Mouse (Mus musculus) lung, postnatal 4 days (tissue): ENCODE data around the gene Pdk1.

Source experiments
- DNase-seq, 2 experiments: peaks; one replicate each; pipeline ENCODE4 v3.0.0; 2021

The Pdk1 gene

GRCm38 (mm10) chr2:71872801-71873443 is at the start of gene Pdk1:
TSS of gene Pdk1 (plus strand) at chr2:71873224.
- DNase-seq: peak; percentile 99 to 100

- no peak for DNase-seq
These were observed 48.9 kb upstream of the Pdk1 start for GRCm38 (mm10) chr2:71824146-71824545.

DNA sequence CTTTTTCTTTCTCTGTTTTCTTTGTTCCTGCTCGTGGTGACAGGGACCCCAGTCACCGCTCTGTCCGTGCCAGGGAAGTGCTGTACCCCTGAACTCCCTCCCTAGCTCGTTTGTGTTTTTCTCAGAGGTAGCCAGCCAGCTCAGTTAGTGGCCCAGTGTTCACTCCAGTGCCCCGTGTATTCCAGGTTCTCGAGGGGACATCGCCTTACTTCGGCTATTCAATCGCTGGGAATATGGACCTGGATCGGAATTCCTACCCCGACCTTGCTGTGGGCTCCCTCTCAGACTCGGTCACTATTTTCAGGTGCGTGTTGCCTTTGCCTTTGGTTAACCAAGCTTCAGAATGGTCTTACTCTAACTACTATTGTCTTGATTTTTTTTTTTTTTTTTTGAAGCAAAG is 45.3 kb upstream of the Pdk1 start:
- DNase-seq: no peak

DNA sequence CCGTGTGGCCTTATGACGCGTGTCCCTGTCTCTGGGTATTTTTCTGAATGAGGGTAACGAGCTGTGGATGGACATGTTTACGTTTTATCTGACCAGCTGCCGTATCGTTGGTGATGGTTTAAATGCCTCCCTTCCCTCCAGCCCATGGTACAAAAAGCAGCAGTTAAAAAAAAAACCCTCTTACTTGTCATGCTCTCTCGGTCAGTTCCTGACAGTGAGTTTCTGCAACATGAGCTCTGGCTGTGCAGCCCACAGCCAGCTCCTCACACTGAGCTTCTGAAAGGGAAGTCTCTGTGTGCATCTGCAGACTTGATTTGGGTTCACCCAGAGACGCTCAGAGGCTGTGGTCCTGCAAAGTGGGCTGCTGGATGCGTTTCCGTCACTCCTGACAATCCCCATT is 44.1 kb upstream of the Pdk1 start:
- DNase-seq: peak in 1 of 2 experiments; percentile 41

GRCm38 (mm10) chr2:71833626-71834025 is 39.4 kb upstream of the Pdk1 start:
- no peak for DNase-seq

- DNase-seq: no peak
These were observed 38.7 kb upstream of the Pdk1 start for GRCm38 (mm10) chr2:71834371-71834770.

GRCm38 (mm10) chr2:71835556-71835955 is 37.5 kb upstream of the Pdk1 start:
- no peak for DNase-seq

GRCm38 (mm10) chr2:71836232-71836631 is 36.8 kb upstream of the Pdk1 start:
- DNase-seq: no peak

GRCm38 (mm10) chr2:71837261-71837660 is 35.8 kb upstream of the Pdk1 start:
- no peak for DNase-seq

DNA sequence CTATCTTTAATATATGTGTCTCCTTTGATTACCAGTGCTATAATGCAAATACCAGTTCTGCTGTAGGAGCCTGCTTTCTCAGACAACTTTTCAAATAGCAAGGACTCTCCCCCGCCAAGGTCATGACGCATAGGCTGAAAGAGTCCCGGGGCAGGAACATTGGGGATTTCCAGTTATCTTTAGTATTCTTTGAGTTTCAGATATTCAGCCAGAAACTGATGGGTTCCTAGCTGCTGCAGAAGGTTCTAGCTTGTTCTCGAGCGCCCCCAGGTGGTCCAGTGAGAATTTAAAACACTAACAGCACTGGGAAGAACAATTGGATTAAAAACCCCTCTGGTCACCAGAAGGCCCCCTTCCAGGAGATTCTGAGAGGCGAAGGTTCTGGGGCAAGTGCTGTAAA is 35.2 kb upstream of the Pdk1 start:
- DNase-seq: peak in 1 of 2 experiments; percentile 66

DNA sequence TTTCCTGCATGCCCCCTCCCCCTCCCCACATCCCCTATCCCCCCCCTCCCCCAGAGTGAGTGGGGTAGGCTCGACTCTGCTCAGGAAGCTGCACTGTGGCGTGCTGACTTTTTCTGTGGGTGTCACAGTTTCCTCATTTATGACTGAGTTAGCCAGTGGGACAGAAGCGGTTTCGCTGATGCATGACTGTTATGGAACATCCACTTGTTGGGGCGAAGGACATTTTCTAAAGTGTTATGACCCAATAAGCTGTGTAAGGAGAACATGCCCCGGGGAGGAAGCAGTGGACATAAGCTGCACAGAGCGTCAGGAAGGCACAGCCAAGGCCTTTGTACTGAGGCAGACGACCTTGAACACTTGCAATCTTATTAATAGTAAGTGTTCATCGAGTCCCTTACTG is 29.7 kb upstream of the Pdk1 start:
- no peak for DNase-seq

DNA sequence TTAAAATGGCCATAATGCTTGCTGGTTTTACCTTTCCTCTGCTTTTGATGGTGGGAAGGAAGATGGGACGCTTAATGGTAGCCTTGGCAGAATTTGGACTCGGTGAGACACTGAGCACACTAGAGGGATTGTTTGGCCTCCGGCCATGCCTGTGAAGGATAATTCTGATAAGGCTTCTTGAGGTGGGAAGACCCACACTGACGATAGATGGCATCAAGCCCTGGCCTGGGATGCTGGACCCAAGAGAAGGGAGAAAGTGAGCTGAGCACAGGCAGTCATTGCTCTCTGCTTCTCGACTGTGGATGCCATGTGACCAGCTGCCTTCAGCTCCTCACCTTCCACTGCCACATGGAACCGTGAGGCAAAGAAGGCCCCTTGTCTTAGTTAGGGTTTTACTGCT is 28.1 kb upstream of the Pdk1 start:
- DNase-seq: no peak

GRCm38 (mm10) chr2:71852161-71852560 is 20.9 kb upstream of the Pdk1 start:
- DNase-seq: peak; percentile 46 to 48

- DNase-seq: no peak
These were observed 17.9 kb upstream of the Pdk1 start for GRCm38 (mm10) chr2:71855076-71855475.

DNA sequence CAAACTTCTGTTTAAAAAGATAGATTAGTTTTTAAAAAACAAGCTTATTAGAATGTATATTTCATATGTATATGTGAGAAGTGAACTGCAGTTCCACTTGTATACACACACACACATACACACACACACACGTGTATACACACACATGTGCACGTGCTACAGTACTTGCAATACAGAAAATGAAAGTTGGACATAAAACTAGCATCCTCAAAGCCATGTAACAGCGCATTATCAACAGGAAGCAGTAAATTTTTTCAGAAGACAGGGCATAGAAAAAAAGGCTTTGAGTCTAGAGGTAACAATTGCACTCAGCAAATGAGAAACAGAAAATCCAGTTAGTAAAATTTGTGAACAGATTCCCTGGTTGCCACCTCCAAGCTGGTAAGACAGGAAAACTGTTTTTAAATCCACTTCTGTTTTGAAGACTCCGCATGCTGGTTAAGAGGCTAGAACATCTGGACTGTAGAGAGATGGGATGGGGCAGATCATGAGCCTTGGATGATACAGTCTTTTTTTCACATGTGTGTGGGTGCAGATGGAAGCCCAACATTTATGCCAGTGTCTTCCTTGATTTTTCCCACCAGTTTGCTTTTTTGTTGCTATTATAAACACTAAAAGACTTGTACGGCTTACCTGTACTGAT is 9.4 kb upstream of the Pdk1 start:
- no peak for DNase-seq

GRCm38 (mm10) chr2:71865022-71865421 is 8.0 kb upstream of the Pdk1 start:
- DNase-seq: no peak

DNA sequence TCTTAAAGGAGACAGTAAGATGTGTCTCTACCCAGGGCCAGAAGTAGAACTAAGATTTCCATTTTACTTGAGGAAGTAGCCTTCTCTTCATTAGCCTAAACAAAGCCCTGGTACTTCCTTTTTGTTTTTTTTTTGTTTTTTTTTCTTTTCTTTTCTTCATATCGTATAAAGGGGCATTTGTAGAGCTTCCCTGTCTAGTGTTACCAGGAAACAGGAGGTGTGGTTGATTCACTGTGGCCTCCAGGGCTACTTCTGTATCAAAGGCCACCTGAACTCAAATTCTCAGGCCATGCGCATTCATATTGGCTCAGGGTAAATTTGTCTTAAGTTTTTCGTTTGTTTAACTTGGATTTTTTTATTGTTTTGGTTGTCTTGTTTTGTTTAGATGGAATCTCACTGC is 7.1 kb upstream of the Pdk1 start:
- no peak for DNase-seq

DNA sequence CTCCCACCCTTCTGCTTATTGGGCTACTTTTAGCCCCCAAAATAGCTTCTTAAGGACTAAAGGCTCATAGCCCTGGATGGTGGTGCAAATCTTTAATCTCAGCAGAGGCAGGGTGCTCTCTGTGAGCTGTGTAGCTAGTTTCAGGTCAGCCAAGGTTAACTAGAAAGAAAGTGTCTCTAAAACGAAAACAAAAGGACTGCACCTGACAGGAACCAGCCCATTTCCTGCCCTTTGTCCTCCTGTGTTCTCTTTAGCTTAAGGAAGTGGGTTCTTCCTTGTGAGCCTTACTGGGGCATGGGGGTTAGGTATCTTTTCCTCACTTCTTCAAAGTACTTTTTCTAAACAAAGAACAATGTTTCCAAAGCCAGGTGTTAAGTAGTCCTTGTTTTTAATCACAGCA is 6.5 kb upstream of the Pdk1 start:
- DNase-seq: no peak

DNA sequence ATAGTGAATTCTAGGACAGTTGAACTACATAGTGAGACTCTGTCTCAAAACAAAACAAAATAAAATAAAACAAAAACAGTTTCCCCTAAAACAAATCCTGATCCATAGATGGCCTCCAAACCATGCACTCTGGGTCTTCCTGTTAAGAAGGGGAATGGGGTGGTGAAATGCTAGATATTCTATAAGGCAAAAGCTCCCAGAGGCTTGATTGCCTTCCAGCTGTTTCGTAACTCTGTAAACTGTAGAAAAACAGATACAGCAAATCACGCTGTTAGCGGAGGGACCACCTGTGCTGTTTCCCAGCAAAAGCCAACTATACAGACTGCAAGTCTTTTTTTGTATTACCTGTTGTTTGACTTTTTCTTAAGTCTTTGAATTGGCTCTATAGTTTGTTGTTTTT is 6.0 kb upstream of the Pdk1 start:
- no peak for DNase-seq

- no peak for DNase-seq
These were observed 5.5 kb upstream of the Pdk1 start for GRCm38 (mm10) chr2:71867480-71867879.

DNA sequence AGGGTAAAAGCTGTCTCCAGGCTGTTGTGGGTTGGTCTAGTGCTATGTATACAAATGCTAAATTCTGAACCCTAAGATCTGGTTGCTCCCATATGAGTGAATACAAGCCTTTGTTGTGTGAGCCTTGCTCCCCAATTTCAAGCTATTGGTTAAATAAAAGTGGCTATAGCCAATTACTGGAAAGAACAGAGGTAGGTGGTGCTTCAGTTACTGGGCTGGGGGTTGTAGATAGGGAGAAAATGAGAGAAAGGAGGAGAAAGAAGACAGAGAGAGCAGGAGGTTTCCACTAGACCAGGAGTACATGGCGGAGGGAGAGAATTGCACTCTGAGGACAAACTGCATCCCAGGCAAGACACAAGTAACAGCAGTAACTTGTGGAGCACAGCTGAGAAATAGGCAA is 4.8 kb upstream of the Pdk1 start:
- no peak for DNase-seq

DNA sequence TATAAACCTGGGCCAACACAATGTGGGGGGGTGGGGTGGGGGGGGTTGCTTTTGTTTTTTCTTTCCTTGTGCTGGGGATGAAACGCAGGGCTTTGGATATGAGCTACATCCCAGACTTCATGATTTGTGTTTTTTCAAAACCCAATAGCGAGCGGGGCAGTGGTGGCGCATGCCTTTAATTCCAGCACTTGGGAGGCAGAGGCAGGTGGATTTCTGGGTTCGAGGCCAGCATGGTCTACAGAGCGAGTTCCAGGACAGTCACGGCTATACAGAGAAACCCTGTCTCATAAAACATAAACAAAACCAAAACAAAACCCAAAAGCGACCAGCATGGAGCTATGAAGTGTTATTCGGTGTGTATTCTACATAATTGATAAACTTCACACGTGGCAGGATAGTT is 883 bp upstream of the Pdk1 start:
- DNase-seq: no peak

DNA sequence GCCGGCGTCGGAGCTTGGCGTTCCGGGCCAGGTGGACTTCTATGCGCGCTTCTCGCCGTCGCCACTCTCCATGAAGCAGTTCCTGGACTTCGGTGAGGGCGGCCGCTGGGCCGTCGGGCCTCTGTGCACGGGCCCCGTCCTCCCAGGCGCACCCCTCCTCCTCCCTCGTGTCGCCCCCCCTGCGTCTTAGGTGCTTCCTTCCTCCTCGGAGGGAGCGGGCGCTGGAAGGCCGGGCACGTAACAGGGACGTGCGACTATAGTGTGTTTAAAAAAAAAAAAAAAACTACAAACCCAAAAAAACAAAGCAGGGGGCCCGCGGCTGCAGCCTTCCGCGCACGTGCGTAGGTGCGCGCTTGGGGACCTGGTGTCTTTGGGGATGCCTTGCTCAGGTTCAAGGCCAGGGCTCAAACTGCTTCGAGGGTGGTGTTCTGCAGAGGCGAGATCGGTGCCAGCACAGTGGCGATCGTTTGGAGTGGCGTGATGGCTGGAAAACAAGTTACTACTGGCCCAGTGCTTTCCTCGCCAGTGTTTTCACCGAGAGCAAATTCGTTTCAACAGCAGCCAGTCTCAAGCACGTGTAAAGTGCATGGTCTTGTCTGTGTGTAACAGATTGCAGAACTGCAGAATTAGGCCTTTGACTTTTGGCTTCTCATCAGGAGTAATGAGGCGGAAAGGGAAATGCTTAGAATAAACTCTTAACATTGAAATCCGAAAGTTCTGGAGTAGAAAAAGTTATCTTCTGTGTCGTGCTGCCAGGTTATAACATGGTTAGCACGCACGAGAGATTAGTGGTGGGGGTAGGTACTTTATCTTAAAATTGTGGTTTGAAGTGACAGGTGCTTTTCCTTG is 674 bp downstream of the Pdk1 start:
- DNase-seq: no peak

DNA sequence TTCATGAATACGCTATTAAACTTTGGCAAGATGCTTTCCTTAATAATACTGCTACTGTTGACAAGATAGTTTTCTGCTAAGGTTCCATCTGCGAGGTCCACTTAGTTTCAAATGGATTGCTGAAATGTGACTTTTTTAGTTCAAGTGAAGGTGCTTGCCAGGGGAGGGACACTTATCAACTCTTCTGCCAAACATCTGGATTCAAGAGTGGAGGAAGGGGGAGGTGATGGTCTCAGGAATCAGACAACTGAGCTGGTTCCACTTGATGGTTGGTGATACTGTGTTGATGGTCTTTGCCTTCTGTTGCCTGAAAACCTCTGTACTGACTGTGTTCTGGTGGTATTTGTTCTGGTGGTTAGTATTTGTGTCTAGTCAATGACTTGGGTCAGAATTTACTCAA is 1.4 kb downstream of the Pdk1 start:
- DNase-seq: no peak
